Mouse (Mus musculus) layer of hippocampus, adult 11-12 months (tissue): ENCODE results near the gene Spata1.

Experiments
- DNase-seq: peaks from one replicate; pipeline ENCODE4 v3.0.0; 2022; ENCODE audit warnings: low spot score

Spata1 gene

GRCm38 (mm10) chr3:146499431-146500002, at the start of gene Spata1, which contains the start of gene Gng5:
Gene Spata1, minus strand, starts transcription at chr3:146499753.
Gene Gng5, plus strand, starts transcription at chr3:146499807.
- DNase-seq: peak; percentile 66

- DNase-seq: no peak
These were observed 44.1 kb upstream of the Spata1 start for GRCm38 (mm10) chr3:146543632-146544031.

GRCm38 (mm10) chr3:146540521-146541273, 41.1 kb upstream of the Spata1 start:
- no peak for DNase-seq

GRCm38 (mm10) chr3:146534986-146535385, 35.4 kb upstream of the Spata1 start:
- DNase-seq: no peak

- no peak for DNase-seq
These were observed 28.8 kb upstream of the Spata1 start for GRCm38 (mm10) chr3:146528335-146528734.

GRCm38 (mm10) chr3:146521652-146522020, 22.1 kb upstream of the Spata1 start:
- DNase-seq: no peak

- DNase-seq: peak; percentile 92
These were observed 21.5 kb upstream of the Spata1 start, which contains the start of gene Rpf1 for GRCm38 (mm10) chr3:146520798-146521651. Gene Rpf1, minus strand, starts transcription at chr3:146521429.

- no peak for DNase-seq
These were observed 20.8 kb upstream of the Spata1 start for GRCm38 (mm10) chr3:146520226-146520797.

GRCm38 (mm10) chr3:146506711-146507110, 7.2 kb upstream of the Spata1 start:
- DNase-seq: no peak

- DNase-seq: no peak
These were observed 2.1 kb upstream of the Spata1 start for GRCm38 (mm10) chr3:146501601-146502123.

- DNase-seq: no peak
These were observed 1.3 kb upstream of the Spata1 start for GRCm38 (mm10) chr3:146500810-146501201.

GRCm38 (mm10) chr3:146500003-146500809, 653 bp upstream of the Spata1 start:
- peak; percentile 32 for DNase-seq

- no peak for DNase-seq
These were observed 564 bp downstream of the Spata1 start for GRCm38 (mm10) chr3:146498989-146499388.

- DNase-seq: no peak
These were observed 4.6 kb downstream of the Spata1 start for GRCm38 (mm10) chr3:146494941-146495340.

- DNase-seq: no peak
These were observed 13.1 kb downstream of the Spata1 start for GRCm38 (mm10) chr3:146486464-146486863.

GRCm38 (mm10) chr3:146482044-146482443, 17.5 kb downstream of the Spata1 start:
- no peak for DNase-seq

GRCm38 (mm10) chr3:146474428-146474827, 25.1 kb downstream of the Spata1 start:
- DNase-seq: no peak

- no peak for DNase-seq
These were observed 25.8 kb downstream of the Spata1 start for GRCm38 (mm10) chr3:146473741-146474140.

GRCm38 (mm10) chr3:146472657-146473056, 26.9 kb downstream of the Spata1 start:
- no peak for DNase-seq

GRCm38 (mm10) chr3:146469226-146469625, 30.3 kb downstream of the Spata1 start:
- no peak for DNase-seq

GRCm38 (mm10) chr3:146462939-146463338, 36.6 kb downstream of the Spata1 start:
- no peak for DNase-seq
